Mouse (Mus musculus) intestine, embryonic 16.5 days (tissue): ENCODE measurements around the gene Naa11. TPM values are rescaled to one million over a fixed set of nuclear protein-coding genes. Genes with fewer than 3 reads are reported as not detected.

Experiments
- ATAC-seq: fragments of 200-750 bp; cut with Nextera tagmentation; 2 replicates; pipeline ENCODE4 v1.8.0; 2017; ENCODE audit warnings: moderate TSS enrichment, moderate library complexity
- H3K27ac ChIP-seq: fragments of 300-500 bp; sonication (generic); 2 replicates; pipeline ENCODE4 v1.5.1; 2014; ENCODE audit warnings: mild to moderate bottlenecking, low read length
- H3K27me3 ChIP-seq: fragments of 300-500 bp; sonication (generic); replicated peaks from 2 replicates; pipeline ENCODE4 v1.6.1; 2014; ENCODE audit warnings: low read length, control low read depth, mixed read lengths; ENCODE audit not compliant: control insufficient read depth, insufficient read depth
- H3K36me3 ChIP-seq: fragments of 300-500 bp; sonication (generic); 2 replicates; pipeline ENCODE4 v1.6.1; 2014; ENCODE audit warnings: low read length, control low read depth; ENCODE audit not compliant: control insufficient read depth, insufficient read depth
- H3K4me1 ChIP-seq: fragments of 300-500 bp; sonication (generic); 2 replicates; pipeline ENCODE4 v1.6.1; 2014; ENCODE audit warnings: low read length, control low read depth, mixed read lengths; ENCODE audit not compliant: control insufficient read depth, insufficient read depth
- H3K4me2 ChIP-seq: fragments of 300-500 bp; sonication (generic); 2 replicates; pipeline ENCODE4 v1.6.1; 2014; ENCODE audit warnings: low read depth, low read length, control low read depth
- H3K4me3 ChIP-seq: fragments of 300-500 bp; sonication (generic); 2 replicates; pipeline ENCODE4 v1.5.1; 2014; ENCODE audit warnings: mild to moderate bottlenecking, low read length
- H3K9ac ChIP-seq: fragments of 300-500 bp; sonication (generic); 2 replicates; pipeline ENCODE4 v1.6.1; 2014; ENCODE audit warnings: low read depth, low read length
- H3K9me3 ChIP-seq: fragments of 300-500 bp; sonication (generic); 2 replicates; pipeline ENCODE4 v1.6.1; 2016; ENCODE audit warnings: low read length, control low read depth; ENCODE audit not compliant: control insufficient read depth
- WGBS: fragments of 180-500 bp; shearing (Covaris S2); extraction: QIAGEN DNeasy Blood & Tissue Kit; methylation state at CpG from one replicate; pipeline ENCODE4 v1.1.7; 2014; 5-methylcytosine and 5-hydroxymethylcytosine counted together
- polyA plus RNA-seq: library from polyadenylated mRNA; unstranded; fragments of >200 nt; fragmentation: Nextera tagmentation; extraction: Ambion mirVana; gene quantifications from 2 replicates; pipeline ENCODE4 v1.2.1, GENCODE M21; 2015

Gene Naa11
- polyA plus RNA-seq, 1 experiment from 2014 or later = not detected

DNA sequence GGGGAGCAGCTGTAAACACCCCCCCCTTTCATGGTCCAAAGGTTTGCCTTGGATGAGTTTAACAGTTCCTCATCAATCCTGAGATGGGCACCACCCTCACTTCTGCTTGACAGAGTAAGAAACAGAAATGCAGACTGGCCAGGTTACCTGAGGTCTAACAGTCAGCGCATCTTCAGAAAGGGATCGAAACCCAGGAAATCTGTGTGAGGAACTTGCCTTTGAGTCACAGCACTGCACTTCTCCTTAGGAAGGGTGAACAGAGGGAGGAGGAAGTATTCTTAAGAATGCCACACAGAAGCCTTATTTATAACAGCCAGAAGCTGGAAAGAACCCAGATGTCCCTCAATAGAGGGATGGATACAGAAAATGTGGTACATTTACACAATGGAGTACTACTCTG lies 37.0 kb downstream of the Naa11 start:
- Histone ChIP-seq H3K27ac (no peak overlapping the region), H3K9ac (no peak overlapping the region), H3K27me3 (no peaks in the 10 kb centered on the region), H3K4me1 (no peaks in the 10 kb centered on the region), H3K36me3 (no peaks in the 10 kb centered on the region), H3K4me3 (no peak overlapping the region), H3K4me2 (no peak overlapping the region), H3K9me3 (0 out of 2 replicates have a peak, but pooled peaks cover 3% of the 10 kb centered on the region)
- no peak for ATAC-seq
- WGBS = 98% methylated on average over 2 of the region's 2 CpGs

GRCm38 (mm10) chr5:97348760-97349159 lies 43.4 kb downstream of the Naa11 start:
- H3K4me3 ChIP-seq = no peak overlapping the region
- WGBS = 62% methylated on average over 2 of the region's 2 CpGs
- no peaks in the 10 kb centered on the region for H3K9me3 ChIP-seq
- H3K9ac ChIP-seq = no peak overlapping the region
- no peak overlapping the region for H3K27ac ChIP-seq
- no peaks in the 10 kb centered on the region for H3K36me3 ChIP-seq
- peak; percentile 83 for ATAC-seq
- no peaks in the 10 kb centered on the region for H3K27me3 ChIP-seq
- no peak overlapping the region for H3K4me2 ChIP-seq
- H3K4me1 ChIP-seq = no peaks in the 10 kb centered on the region

- H3K9ac ChIP-seq = no peak overlapping the region
- 58% methylated on average over 8 of the region's 8 CpGs for WGBS
- H3K4me3 ChIP-seq = no peak overlapping the region
- no peak for ATAC-seq
- H3K27me3 ChIP-seq = no peaks in the 10 kb centered on the region
- H3K4me1 ChIP-seq = no peaks in the 10 kb centered on the region
- H3K27ac ChIP-seq = no peak overlapping the region
- H3K9me3 ChIP-seq = no peaks in the 10 kb centered on the region
- no peak overlapping the region for H3K4me2 ChIP-seq
- no peaks in the 10 kb centered on the region for H3K36me3 ChIP-seq
These were observed 43.9 kb downstream of the Naa11 start for GRCm38 (mm10) chr5:97348310-97348709.

- WGBS = 89% methylated on average over 10 of the region's 10 CpGs
- no peaks in the 10 kb centered on the region for H3K9me3 ChIP-seq
- no peak overlapping the region for H3K27ac ChIP-seq
- H3K4me2 ChIP-seq = no peak overlapping the region
- no peak overlapping the region for H3K9ac ChIP-seq
- no peaks in the 10 kb centered on the region for H3K36me3 ChIP-seq
- no peaks in the 10 kb centered on the region for H3K27me3 ChIP-seq
- no peak overlapping the region for H3K4me3 ChIP-seq
- ATAC-seq = no peak
- H3K4me1 ChIP-seq = no peaks in the 10 kb centered on the region
These were observed 46.4 kb downstream of the Naa11 start for GRCm38 (mm10) chr5:97345732-97346253.

DNA sequence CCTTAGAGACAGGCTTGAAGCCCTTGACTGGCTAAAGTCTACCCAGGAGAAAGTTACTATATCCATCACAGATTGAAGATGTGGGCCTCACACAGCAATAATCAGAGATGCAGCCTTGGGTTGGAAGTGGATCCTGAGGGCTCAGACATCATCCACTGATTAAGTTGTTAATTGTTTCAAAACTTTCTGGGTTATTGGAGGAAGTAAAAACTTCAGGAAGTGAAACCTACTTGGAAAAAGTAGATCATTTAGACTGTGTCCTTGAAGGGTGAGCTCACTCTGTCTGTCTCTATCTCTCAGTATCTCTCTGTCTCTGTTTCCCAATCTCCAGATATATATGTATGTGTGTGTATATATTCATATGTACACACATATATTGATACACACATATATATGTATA lies 47.0 kb downstream of the Naa11 start:
- Histone ChIP-seq H3K9ac (no peak overlapping the region), H3K4me3 (no peak overlapping the region), H3K36me3 (no peaks in the 10 kb centered on the region), H3K4me2 (no peak overlapping the region), H3K9me3 (no peaks in the 10 kb centered on the region), H3K27ac (no peak overlapping the region), H3K4me1 (no peaks in the 10 kb centered on the region), H3K27me3 (no peaks in the 10 kb centered on the region)
- no peak for ATAC-seq

GRCm38 (mm10) chr5:97344144-97344543 lies 48.0 kb downstream of the Naa11 start:
- H3K27me3 ChIP-seq = no peaks in the 10 kb centered on the region
- H3K4me1 ChIP-seq = no peaks in the 10 kb centered on the region
- 84% methylated on average over 3 of the region's 3 CpGs for WGBS
- no peak overlapping the region for H3K4me2 ChIP-seq
- no peak overlapping the region for H3K4me3 ChIP-seq
- no peak overlapping the region for H3K9ac ChIP-seq
- no peaks in the 10 kb centered on the region for H3K36me3 ChIP-seq
- no peaks in the 10 kb centered on the region for H3K9me3 ChIP-seq
- no peak for ATAC-seq
- H3K27ac ChIP-seq = no peak overlapping the region

GRCm38 (mm10) chr5:97334794-97335193 lies 57.4 kb downstream of the Naa11 start:
- no peak for ATAC-seq
- 45% methylated on average over 3 of the region's 3 CpGs for WGBS
- Histone ChIP-seq H3K4me2 (no peak overlapping the region), H3K4me1 (no peaks in the 10 kb centered on the region), H3K4me3 (no peak overlapping the region), H3K9me3 (no peaks in the 10 kb centered on the region), H3K9ac (no peak overlapping the region), H3K36me3 (no peaks in the 10 kb centered on the region), H3K27me3 (no peaks in the 10 kb centered on the region), H3K27ac (no peak overlapping the region)

Other genes with a start within 250 kb of the Naa11 start
- not detected in 2 replicates for gene Gk2, start 64.6 kb upstream of the Naa11 start, polyA plus RNA-seq